Mouse (Mus musculus) brain, adult 2 months (tissue): Measurements from ENCODE around the gene Ctnna2.

Experiments used
- DNase-seq: peaks from one replicate; pipeline ENCODE4 v3.0.0; 2011; ENCODE audit warnings: low read depth, low spot score

The Ctnna2 gene

GRCm38 (mm10) chr6:77175764-77176163 lies 803.7 kb downstream of the Ctnna2 start:
- peak; percentile 40 for DNase-seq

DNA sequence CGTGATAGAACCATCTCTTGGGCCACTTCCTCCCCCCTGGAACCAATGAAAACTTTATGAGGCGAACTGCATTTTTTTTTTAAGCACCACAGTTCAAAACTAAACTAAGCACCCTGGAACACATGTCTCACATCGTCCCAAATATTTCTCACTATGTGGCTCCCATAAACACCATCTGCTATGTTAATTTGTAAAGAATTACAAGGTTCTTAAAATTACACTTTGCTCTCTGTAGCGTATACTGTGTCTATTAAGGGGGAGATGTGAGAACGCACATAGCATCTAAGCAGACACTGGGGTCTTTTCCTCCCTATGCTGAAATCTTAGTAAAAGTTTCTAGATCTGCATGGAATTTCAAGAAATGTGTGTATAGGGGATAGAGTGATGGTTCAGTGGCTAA lies 822.5 kb downstream of the Ctnna2 start:
- peak; percentile 38 for DNase-seq

DNA sequence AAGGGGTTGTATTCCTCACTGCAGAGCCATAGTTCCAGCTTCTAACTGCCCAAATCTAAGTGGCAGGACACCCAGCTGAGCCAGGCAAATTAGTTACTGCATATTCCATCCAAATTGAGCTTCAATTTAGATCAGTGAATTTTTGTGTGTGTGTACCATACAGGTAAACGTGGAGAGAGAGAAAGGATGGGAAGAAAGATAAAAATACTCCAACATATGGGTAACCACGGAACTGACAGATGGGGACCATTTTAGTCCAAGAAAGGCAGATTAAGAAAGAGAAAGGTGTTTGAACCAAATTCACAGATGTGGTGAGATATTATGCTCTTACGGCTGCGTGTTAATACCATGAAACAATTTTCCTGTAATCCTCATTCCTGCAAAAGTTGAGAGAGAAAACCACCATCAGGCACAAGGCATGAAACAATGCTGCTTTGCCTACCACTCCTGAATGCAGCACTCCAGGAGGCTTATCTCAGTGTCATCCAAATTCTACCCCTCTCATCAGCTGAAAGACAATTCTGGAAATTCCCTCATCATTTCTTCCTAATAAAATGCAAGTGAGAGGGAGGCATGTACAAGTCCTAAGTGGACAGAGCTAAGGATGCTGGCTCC lies 840.1 kb downstream of the Ctnna2 start:
- peak; percentile 58 for DNase-seq

DNA sequence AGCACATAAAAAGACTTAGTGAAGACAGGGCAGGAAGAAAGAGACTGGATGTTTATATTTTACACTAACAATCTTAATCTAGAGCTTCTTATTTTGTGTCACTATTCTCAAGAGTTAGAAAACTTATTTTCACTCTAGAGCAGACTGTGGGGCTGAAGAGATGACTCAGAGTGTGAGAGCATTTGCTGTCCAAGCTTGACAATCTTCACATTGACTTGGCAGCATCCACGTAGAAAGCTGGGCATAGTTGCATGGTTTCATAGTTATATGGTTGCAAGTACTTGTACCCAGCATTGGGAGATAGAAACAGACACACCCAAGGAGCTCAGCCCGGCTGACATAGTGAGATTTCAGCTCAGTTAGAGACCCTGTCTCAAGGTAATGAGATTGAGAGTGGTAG lies 858.6 kb downstream of the Ctnna2 start:
- DNase-seq = peak; percentile 73

DNA sequence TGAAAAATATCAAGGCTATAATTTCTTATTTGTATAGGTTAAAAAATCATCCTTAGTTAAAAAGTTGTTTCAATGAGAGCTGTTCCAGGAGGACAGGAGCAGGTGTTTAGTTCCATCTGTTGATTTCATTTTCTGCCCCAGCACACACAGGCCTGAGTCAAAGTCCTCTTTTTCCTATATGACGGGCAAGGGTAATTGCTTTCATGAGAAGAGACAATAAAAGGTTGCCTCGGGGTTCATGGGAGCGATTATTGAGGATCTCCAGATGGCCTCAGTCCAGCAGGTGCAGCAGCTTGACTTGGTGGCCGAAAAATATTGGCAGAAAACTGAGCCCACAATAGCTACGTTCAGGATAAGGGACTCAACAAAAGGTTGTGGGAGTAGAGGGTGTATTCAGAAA lies 859.0 kb downstream of the Ctnna2 start:
- DNase-seq = peak; percentile 21

- peak; percentile 62 for DNase-seq
Observed at GRCm38 (mm10) chr6:77109095-77109945, 870.2 kb downstream of the Ctnna2 start.

- DNase-seq = peak; percentile 64
Observed at GRCm38 (mm10) chr6:77101047-77101446, 878.5 kb downstream of the Ctnna2 start.

DNA sequence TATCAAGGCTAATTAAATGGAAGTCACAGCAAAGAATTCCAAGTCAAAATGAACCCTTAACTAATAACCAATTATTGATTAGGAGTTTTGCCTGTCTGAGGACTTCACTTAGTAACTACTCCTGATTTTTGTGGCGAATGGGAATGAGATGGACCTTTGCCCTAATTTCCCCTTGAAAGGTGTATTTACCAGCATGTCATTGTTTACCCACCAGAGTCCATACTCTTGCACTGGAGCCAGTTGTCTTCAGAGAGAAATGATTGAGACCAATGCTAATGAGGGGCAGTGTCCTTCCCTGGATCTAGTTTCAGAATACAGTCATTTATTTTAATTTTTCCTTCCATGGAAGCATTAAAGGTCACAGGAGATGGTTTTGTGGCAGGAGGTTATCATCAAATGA lies 881.0 kb downstream of the Ctnna2 start:
- no peak for DNase-seq

DNA sequence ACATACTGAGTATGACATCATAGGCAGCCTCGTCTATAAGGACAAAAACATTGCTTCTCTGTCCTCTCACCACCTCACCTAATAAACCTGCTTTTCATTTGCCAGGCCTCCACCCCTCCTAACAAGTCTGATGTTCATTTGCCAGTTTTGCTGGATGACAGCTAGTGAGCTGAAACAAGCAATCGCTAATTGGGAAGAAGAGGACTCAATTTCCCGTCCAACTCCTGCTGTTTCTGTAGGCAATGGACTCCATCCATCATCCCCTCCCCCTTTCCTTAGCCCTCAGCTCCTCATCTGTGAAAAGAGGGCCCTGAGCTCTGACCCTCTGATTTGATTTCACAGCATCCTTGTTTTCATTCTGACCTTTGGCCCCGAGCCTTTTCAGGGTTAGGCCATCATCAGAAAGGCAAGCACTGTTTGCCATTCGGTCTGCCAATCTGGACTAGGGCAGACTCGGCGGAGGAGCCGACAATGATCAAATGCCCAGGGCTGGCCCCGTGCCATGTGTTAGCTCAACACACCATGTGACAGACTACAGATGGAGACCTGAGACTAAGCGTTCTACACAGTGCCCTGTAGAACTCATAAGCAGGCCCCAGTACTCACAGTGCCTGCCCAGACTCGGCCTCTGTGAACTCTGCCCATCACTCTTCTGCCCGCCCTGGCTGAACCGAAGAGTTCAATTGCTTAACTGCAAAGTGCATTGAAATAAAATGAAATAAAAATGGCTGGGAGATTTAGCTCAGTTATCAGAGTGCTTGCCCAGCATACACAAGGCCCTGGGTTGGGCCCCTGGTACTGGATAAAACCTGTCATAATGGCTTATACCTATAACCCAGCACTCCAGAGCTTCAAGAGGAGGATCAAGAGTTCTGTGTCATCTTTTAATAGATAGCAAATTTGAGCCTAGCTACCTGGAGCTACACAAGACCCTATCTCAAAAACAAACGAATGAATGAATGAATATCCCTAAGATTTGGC lies 903.8 kb downstream of the Ctnna2 start:
- peak; percentile 95 for DNase-seq

DNA sequence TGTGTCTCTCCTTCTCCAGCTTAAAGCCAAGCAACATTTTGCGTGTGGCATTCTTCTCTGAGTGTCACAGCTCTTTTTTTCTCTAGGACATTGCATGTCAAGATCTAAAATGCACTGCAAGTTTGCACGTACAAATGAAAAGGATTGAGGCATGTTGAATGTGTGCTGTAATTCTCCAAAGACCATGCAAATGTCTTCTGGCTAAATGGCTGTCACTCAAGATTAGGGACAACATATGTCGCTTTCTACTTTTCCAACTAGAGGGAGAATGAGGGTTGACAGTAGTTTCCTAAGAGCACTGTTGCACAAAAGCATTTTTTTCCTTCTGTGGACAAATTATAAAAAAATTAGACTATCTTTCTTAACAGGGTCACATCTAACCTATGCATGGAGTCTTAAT lies 909.9 kb downstream of the Ctnna2 start:
- DNase-seq = no peak

- peak; percentile 33 for DNase-seq
Observed at GRCm38 (mm10) chr6:77050690-77051089, 928.8 kb downstream of the Ctnna2 start.

DNA sequence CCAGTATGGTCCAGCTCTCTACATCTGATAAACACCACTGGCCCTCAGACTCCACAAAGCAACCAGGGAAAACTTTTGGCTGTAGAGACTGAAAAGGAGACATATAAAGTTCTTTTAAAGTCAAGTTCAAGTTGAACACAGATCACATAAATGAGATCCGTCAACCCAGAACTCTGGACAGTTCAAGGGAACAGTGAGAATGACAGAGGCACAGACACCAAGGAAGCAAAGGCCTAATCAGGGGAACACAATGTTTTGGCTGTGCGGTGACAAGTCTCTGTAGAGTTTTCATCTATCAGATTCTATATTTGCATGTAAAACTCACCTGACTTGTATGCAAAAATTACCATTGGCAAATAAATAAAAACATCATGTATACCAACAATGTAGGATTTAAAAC lies 929.3 kb downstream of the Ctnna2 start:
- DNase-seq = no peak

DNA sequence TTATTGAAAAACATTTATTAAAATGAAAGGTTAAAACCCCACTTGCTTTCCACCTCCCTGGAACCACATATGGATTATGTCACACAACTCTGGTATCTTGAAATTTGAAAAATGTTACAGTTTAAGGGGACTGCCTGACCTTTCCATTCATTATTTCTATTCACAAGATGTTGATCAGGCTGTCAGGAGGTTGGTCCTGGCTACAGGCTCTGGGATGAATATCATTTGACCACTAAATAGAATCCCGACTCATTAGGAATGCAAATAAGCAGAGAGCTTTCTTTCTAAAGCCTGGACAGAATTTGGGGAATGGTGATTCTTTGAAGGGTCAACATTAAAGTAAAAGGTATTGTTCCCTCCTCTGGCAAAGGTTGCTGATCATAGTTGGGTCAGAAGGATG lies 931.9 kb downstream of the Ctnna2 start:
- no peak for DNase-seq

DNA sequence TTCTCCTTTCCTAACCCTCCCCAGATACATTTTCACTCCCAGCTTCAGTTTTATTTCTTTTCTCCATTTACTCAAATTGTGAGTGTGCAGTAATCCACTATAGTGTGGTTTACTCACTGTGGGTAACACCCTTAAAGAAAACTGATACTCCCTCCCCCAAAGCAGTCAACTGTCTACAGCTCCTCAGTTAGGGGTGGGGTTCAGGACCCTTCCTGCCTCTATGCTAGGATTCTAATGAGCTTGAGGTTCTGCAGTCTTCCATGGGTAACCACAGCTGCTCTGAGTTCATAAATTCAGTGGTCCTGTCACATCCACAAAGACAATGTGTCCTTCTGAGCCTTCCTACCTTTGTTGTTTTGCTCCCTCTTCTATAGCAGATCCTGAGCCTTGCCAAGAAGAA lies 954.4 kb downstream of the Ctnna2 start:
- DNase-seq = no peak

DNA sequence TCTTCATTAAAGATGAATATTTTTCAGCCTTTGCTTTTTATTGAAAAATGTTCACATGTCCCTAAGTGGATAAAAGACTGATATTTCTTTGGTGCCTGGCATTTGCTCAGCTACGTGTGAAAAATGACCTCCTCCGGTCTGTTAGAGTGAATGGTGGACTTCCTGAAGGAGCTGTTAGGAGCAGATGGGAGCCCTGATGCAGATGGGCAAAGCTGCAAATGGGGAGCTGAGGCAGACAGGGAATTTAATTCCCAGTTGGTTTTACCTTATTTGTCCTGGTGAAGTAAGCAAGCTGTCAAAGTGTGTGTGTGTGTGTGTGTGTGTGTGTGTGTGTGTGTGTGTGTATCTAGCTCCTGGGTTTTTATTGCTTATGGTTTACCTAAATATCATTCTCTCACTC lies 966.3 kb downstream of the Ctnna2 start:
- DNase-seq = peak; percentile 39

GRCm38 (mm10) chr6:77011001-77011400 lies 968.5 kb downstream of the Ctnna2 start:
- DNase-seq = peak; percentile 48

- no peak for DNase-seq
Observed at GRCm38 (mm10) chr6:76992128-76992527, 987.4 kb downstream of the Ctnna2 start.

DNA sequence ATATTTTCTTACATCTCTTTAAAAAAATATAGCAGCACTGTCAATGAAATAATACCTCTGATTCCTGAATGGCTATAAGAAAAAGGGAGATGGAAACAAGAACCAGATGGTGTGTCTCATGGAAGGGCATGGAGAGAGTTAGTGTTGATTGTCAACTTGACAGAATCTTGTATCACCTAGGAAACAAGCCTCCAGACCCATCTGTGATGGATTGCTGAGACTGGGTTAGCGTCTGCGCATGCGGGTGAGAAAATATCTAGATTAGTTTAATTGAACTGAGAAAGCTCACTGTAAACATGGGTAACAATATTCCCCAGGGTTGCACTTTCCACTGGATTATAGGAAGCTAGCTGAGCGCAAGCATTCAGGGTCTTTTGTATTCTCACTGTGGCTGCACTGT lies 994.7 kb downstream of the Ctnna2 start:
- peak; percentile 71 for DNase-seq

GRCm38 (mm10) chr6:76981651-76982050 lies 997.8 kb downstream of the Ctnna2 start:
- DNase-seq = no peak

DNA sequence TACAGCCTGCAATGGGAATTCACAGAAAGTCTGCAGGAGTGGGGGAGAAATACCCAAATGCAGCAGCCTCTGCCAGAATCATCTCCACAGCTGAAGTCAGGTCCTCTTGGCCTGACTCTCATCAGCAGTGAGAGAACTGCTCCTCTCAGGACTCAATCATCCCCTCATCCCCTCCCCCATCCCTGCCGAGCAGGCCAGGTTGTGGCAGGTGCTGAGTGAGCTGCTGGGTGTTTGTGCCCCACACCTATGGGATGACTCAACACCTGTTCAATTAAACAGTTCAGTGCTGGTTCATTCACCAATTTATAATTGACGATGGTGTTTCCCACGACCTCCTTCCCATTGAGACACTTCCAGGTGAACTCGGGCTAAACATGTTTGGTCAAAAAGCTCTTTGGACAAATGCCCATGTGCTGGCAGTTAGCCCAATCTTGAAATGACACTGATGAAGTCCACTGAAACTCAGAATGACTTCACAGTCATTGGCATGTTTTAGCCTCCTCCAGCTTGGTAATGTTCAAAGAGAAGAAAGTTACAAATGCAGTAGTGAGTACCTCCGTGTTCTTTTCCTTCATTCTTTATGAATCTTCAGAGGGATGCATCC lies 1000.1 kb downstream of the Ctnna2 start:
- DNase-seq = no peak

DNA sequence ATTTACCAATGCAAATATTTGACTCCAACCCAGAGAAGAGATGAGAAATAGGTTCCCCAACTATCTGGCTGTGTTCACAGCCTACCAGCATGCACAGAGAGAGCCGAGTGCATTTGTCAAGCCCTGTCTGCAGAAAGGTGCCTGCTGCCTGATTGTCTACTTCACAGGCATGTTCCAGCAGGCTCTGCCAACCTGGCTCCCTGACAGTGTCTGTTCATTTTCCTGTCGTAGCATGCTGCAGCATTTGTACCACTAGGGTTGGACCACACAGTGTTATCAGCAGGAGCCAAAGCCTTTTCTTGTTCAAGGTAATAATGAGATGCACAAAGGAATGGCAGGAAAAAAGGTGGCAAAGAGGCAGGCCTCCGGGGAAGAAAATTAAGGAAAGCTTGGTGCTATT lies 1001.7 kb downstream of the Ctnna2 start:
- DNase-seq = peak; percentile 88

- no peak for DNase-seq
Observed at GRCm38 (mm10) chr6:76974297-76974696, 1005.2 kb downstream of the Ctnna2 start.
